Mouse (Mus musculus) brain, embryonic 14.5 days (tissue): Measurements from ENCODE around the gene Ppm1j.

Source experiments
- CTCF ChIP-seq: fragments of 200-500 bp; IDR thresholded peaks from 2 replicates; pipeline ENCODE4 v1.5.1; 2012; ENCODE audit warnings: inconsistent platforms, mild to moderate bottlenecking, moderate library complexity, borderline replicate concordance; ENCODE audit not compliant: insufficient read depth, insufficient read length; ENCODE audit errors: extremely low read depth
- POLR2A ChIP-seq: fragments of 200-500 bp; IDR thresholded peaks from 2 replicates; pipeline ENCODE4 v1.6.1; 2012; ENCODE audit warnings: mild to moderate bottlenecking, inconsistent platforms, borderline replicate concordance; ENCODE audit not compliant: poor library complexity, insufficient read depth, insufficient read length, severe bottlenecking; ENCODE audit errors: extremely low read depth

- no peak for TF ChIP-seq CTCF
- TF ChIP-seq POLR2A = no peak
Measured at GRCm38 (mm10) chr3:104815346-104815745, 34.5 kb downstream of the Ppm1j start.
